Mouse (Mus musculus) ES-CJ7 (cell line): ENCODE results near the gene A1cf.
A peak's percentile ranks its signal among the peaks of the same experiment; 100 is the strongest.

Experiments
- DNase-seq: peaks from one replicate; pipeline ENCODE4 v3.0.0; 2011; ENCODE audit warnings: low read depth, low spot score

The A1cf gene

DNA sequence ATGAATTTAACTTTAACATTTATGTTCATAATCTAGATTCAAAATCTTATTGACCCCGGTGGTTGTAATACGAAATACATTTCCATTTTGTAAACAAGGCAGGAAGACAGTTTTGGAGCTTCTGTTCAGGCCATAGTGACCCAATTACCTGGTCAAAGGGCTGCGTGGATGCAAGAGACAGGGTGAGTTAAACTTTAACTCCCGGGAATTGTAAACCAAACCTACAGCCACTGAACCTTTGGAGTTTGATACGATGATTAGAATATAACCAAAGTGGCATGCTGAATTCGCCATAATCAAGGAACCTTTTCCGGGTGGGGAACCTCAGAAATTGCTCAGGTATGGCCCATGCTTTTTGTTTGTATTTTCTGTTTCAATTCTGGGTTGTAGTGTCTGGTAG lies at the start of gene A1cf:
A1cf (plus strand) TSS at position 244 of the 400 bp plus-strand sequence.
- no peak for DNase-seq

GRCm38 (mm10) chr19:31834250-31834649 lies 34.3 kb upstream of the A1cf start:
- DNase-seq, result no peak

GRCm38 (mm10) chr19:31861909-31862308 lies 6.7 kb upstream of the A1cf start:
- no peak for DNase-seq

DNA sequence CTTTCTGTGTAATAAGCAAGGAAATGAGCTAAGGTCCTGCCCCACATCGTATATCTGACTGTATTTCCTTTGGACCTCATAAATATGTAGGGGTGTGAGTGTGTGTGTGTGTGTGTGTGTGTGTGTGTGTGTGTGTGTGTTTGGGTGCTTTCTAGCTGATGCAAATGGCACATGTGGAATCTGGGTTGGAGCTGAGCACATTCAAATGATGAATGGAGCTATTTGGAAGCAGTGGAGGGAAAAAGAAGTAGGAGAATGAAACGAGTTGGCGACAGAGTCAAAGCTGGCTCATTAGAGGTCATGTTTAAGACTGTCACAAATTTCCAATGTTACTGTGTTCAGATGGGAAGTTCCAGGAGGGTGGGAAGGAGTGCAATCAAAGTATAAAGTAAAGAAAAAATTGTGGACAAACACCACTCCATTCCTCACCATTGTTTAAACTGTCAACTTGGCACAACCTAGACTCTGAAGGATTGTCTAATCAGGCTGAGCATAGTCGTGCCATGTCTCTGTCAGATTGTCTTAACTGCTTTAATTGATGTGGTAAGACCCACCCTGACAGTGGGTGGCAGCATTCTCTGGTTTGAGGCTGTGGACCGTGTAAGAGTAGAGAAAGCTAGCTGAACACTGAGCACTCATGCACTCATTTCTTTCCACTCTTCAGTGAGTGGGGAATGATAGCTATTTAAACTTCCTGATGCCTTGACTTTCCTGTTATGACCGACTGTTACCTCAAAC lies 5.9 kb upstream of the A1cf start:
- DNase-seq, result no peak

DNA sequence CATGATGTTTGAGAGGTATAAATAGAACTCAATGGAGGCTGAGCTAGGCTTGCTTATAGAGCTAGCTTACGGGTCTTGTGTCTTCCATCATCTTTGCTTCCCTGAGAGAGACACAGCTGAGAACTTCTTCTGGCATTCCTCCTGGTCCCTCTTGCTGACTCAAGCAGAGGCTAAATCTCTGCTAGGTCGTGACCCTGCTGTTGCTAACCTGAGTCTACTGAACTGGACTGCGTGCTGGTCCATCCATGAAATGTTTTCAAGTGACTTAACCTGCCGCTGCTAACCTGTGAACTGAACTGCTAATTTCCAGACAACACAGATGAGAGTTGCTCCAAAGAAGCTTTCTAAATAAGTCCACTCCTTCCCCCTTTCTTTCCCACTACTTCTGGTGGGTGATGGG lies 3.1 kb upstream of the A1cf start:
- DNase-seq, result no peak

DNA sequence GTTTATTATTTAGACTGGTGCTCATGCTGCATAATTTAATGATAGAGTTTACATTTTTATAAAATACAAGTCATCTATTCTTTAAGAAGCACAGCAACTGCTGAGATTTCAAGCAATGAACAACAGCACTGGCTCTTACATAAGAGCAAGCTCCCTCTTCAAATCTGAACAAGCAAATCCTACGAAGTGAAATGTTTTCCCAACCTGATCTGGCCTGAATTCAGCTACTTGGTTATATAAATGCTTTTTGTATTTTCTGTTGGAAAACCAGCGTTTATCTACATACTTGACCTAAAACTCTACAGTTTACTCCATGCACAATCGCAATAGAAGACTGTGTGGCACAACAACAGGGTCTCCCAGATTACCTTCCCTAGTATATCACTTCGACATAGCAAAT lies 488 bp upstream of the A1cf start:
- no peak for DNase-seq

GRCm38 (mm10) chr19:31868971-31869370 lies 407 bp downstream of the A1cf start:
- no peak for DNase-seq

GRCm38 (mm10) chr19:31871377-31871776 lies 2.8 kb downstream of the A1cf start:
- DNase-seq, result no peak

DNA sequence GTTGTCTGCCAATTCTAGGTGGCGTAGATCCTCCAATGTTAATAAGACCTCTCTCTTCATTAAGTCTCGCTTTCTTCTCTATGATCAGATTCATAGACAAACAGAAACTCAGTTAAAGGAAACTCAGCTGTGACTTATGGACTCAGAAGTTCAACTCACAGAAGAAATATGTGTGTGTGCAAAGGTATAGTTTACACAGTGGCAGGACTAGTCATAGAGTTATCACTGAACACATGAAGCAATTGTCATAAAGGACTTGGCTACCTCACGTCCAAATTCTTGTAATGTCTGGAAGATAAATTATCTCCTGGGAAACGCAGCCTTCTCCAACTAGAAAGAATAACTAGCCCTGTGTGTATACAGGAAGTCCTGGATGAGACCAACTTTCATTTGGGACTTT lies 9.4 kb downstream of the A1cf start:
- no peak for DNase-seq

GRCm38 (mm10) chr19:31884594-31884993 lies 16.0 kb downstream of the A1cf start:
- no peak for DNase-seq

GRCm38 (mm10) chr19:31887275-31887674 lies 18.7 kb downstream of the A1cf start:
- no peak for DNase-seq

GRCm38 (mm10) chr19:31889988-31890387 lies 21.4 kb downstream of the A1cf start:
- no peak for DNase-seq

DNA sequence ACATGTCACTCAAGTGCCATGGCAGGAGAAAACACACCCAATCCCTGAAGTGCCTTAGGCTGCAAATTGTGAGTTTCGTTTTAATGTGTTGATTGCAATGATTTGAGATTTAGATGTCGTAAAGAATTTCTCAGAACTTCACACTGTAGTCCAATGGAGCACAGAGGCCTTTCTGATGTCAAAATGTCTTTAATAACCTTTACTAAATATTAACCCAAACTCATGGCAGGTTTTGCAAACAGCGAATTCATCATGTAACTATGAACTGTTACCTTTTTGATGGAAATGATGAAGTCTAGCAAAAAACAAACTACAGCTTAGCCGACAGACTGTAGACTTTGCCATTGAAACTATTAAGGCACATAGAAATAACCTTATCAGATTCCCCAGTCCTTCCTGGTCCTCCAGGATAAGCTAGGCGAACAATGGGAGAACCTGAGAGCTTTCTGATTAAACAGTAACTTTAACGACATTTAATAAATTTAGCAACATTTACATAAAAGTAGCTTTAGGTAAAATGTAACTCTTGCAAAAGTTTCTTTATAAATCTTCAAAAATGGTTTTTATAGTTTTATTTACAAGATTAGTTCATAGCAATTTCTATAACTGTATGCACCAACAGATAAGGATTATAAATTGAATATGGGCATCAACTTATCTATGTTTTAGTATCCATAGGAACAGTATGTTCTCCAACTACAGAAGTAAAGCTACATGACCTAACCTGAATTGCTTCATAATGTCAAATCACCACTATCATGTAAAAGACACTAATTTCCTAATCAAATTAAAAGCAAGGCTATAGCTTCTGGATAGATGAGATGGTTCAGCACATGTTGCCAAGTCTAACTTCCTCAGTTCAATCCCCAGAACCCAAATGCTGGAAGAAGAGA lies 22.7 kb downstream of the A1cf start:
- DNase-seq, result no peak

GRCm38 (mm10) chr19:31895971-31896370 lies 27.4 kb downstream of the A1cf start:
- no peak for DNase-seq

DNA sequence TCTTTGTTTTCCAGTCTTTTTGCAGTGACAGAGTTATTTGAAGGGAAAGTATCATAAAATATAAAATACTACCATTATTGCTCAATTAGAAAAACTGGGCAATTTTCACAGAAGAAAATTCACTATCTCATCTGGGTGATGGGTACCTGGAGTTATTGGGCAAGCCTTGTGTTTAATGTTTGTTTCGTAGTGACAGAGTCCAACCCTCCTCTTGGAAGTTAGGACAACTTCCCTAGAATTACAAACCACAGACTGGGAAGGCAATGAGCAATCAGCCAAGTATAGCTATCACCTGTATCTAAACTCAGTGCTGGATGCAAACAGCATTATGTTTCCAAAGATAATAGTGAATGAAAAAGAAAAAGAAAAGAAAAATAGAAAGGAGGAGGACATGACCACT lies 28.1 kb downstream of the A1cf start:
- DNase-seq, result no peak

DNA sequence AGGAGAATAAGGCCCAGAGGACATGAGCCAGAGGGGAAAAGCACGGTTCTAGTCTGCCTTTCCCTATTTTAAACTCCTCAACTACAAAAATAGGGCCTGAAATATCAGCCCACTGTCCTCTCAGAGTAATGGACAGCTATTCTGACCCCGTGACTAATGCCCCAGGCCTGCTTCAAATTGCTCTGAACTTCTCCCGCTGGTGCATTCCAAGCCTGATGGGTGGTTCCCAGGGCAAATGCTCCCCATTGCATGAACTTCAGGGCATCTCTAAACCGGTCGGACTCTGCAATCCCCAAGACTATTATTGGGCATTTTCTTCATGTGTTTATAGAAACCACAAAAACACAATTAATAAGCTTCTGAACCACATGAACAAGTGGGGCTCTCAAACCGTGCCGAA lies 37.1 kb downstream of the A1cf start:
- DNase-seq, result no peak

- no peak for DNase-seq
Observed at GRCm38 (mm10) chr19:31910423-31910822, 41.9 kb downstream of the A1cf start.

DNA sequence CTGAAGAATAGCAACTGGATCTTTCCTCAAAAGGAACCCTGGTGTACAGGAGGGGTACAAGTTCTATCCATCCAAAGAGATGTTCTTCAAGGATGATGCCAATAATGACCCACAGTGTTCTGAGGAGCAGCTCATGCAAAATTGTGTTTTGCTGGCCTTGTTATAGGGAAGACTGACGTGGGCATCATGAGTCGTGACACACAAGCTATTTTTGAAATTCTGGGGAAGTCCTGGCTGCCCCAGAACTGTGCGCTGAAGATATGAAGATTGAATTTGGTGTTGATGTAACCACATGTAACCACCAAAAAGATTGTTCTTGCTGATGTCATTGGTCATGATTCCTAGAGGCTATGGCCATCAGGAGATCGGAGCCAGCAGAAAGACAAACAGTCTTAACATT lies 45.4 kb downstream of the A1cf start:
- no peak for DNase-seq

GRCm38 (mm10) chr19:31920357-31920756 lies 51.8 kb downstream of the A1cf start:
- no peak for DNase-seq

GRCm38 (mm10) chr19:31921852-31922251 lies 53.3 kb downstream of the A1cf start:
- DNase-seq, result peak; percentile 53

DNA sequence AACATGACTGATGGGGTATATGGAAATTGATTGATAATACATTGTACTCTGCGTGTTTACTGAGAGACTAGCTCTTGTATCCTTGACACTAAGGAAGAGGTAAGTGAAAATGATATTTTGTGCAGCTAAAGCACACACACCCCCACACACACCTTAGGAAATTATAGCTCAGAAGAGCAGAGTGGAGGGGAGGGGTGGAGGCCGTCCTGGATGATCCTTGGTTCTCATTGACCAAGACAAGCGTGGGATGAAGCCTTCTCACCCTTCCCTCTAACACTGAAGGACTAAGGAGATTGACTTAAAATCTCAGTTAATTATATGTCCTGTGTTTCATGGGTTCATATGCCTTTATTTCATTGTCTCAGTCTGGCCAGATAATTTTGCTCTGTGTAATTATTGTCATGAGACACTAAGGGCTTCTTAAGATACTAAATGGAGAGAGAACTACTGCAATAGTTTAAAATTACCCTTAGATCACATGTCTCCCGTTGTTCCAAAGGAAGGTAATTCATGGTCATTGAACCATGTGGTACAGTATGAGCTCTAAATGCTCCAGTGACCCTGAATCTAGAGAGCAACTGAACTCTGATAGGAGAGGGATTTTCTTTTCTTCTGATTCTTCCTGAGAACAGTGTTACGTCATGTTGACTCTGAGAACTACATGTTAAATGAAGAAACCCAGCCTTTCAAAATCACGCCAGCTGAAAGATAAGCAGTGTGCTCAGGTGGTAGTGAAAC lies 55.2 kb downstream of the A1cf start:
- DNase-seq, result no peak

DNA sequence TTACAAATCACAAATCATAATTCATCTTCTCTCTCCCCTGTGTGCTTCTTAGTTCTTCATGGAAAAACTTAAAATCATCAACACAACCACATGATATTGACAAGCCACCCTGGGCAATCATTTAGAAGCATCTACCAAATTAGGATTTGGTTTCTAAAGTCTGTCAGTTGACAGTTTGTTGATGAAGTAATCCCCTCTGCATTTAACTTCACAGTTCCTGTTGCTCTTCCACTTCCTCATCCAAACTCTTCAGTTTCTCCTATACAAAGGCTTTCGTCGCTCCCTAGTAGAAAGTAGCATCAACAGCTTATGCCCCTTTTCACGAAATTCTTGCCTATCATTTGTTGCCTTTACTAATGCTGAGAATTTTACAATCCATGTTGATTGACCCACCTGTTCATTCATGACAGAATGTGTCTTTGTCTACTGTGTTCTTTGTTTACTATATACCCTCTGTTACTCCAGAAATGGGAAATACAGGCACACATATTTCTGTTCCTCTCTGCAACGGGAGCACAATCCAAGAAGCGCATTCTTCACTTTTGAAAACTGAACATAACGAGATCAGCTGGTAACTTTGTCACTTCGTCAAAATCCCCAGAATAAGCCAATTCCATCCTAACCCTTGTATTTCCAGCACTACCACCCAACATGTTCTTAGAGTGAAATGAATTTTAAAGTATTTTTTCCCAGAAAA lies 82.4 kb downstream of the A1cf start:
- no peak for DNase-seq
